Mouse (Mus musculus) heart, postnatal 10 days (tissue): ENCODE results near the gene Tlcd2. TPM values are rescaled to one million over a fixed set of nuclear protein-coding genes. Genes with fewer than 3 reads are reported as not detected.

Source experiments
- DNase-seq, 2 experiments: peaks; one replicate each; pipeline ENCODE4 v3.0.0; 2021
- intact Hi-C: fragments of 180-260 bp; cut with DNase I; formaldehyde crosslinking; loops from one replicate; pipeline ENCODE4 v1.15.1; 2025
- total RNA-seq, 2 experiments: library from RNA; stranded (reverse); gene quantifications; 2 replicates each; pipeline ENCODE4 v1.2.3; 2021

The Tlcd2 gene
- total RNA-seq, 2 experiments from 2014 or later, result 8.1 to 9.3 TPM

- intact Hi-C loops, result loop anchor here (10.0 kb wide), 1 partner anchor 289 kb away; the partner anchor contains the start of gene Ovca2
- no peak for DNase-seq
These were observed 2.1 kb downstream of the Tlcd2 start for GRCm38 (mm10) chr11:75463624-75464023.

- intact Hi-C loops, result loop anchor here (10.0 kb wide), 1 partner anchor 290 kb away; the partner anchor contains the start of gene Ovca2
- DNase-seq, result no peak
These were observed 2.9 kb downstream of the Tlcd2 start for GRCm38 (mm10) chr11:75464417-75464816.

GRCm38 (mm10) chr11:75465051-75465450 lies 3.5 kb downstream of the Tlcd2 start:
- no peak for DNase-seq
- intact Hi-C loops, result loop anchor here (10.0 kb wide), 1 partner anchor 290 kb away; the partner anchor contains the start of gene Ovca2

GRCm38 (mm10) chr11:75466731-75467505 lies 5.4 kb downstream of the Tlcd2 start:
- intact Hi-C loops, result loop anchor here (10.0 kb wide), 1 partner anchor 292 kb away; the partner anchor contains the start of gene Ovca2
- peak in 1 of 2 experiments; percentile 48 for DNase-seq

GRCm38 (mm10) chr11:75467512-75468215 lies 6.1 kb downstream of the Tlcd2 start:
- intact Hi-C loops, result loop anchor here (1.0 to 10.0 kb wide), 3 partner anchors 19 to 293 kb away; partner anchors contain the start of genes Ovca2 and Prpf8
- DNase-seq, result peak; percentile 84 to 90

GRCm38 (mm10) chr11:75468410-75468809 lies 6.9 kb downstream of the Tlcd2 start:
- intact Hi-C loops, result loop anchor here (1.0 to 10.0 kb wide), 3 partner anchors 18 to 294 kb away; partner anchors contain the start of genes Ovca2 and Prpf8
- no peak for DNase-seq

- intact Hi-C loops, result loop anchor here (2.0 to 10.0 kb wide), 2 partner anchors 40 to 294 kb away; partner anchors contain the start of gene Ovca2
- no peak for DNase-seq
These were observed 7.7 kb downstream of the Tlcd2 start for GRCm38 (mm10) chr11:75469261-75469660.

- DNase-seq, result no peak
- intact Hi-C loops, result no loop called here
These were observed 9.2 kb downstream of the Tlcd2 start for GRCm38 (mm10) chr11:75470675-75471074.

GRCm38 (mm10) chr11:75472469-75473081 lies 11.1 kb downstream of the Tlcd2 start:
- no peak for DNase-seq
- intact Hi-C loops, result no loop called here

- DNase-seq, result no peak
- intact Hi-C loops, result no loop called here
These were observed 11.9 kb downstream of the Tlcd2 start for GRCm38 (mm10) chr11:75473376-75473775.

GRCm38 (mm10) chr11:75486192-75486591 lies 24.7 kb downstream of the Tlcd2 start:
- intact Hi-C loops, result loop anchor here (1.0 kb wide), 1 partner anchor 18 kb away; no protein-coding TSS in a partner anchor
- DNase-seq, result no peak

GRCm38 (mm10) chr11:75486601-75487285 lies 25.2 kb downstream of the Tlcd2 start, which contains the start of gene Prpf8:
Gene Prpf8 (plus strand): TSS chr11:75486816.
- DNase-seq, result peak; percentile 99
- intact Hi-C loops, result loop anchor here (1.0 kb wide), 1 partner anchor 18 kb away; no protein-coding TSS in a partner anchor

GRCm38 (mm10) chr11:75487496-75487895 lies 26.0 kb downstream of the Tlcd2 start:
- intact Hi-C loops, result no loop called here
- no peak for DNase-seq

GRCm38 (mm10) chr11:75494296-75495049 lies 33.0 kb downstream of the Tlcd2 start:
- intact Hi-C loops, result no loop called here
- DNase-seq, result no peak

GRCm38 (mm10) chr11:75498126-75498525 lies 36.6 kb downstream of the Tlcd2 start:
- DNase-seq, result peak; percentile 69 to 72
- intact Hi-C loops, result no loop called here

GRCm38 (mm10) chr11:75508162-75508561 lies 46.6 kb downstream of the Tlcd2 start:
- intact Hi-C loops, result loop anchor here (2.0 kb wide), 1 partner anchor 39 kb away; no protein-coding TSS in a partner anchor
- no peak for DNase-seq

- intact Hi-C loops, result loop anchor here (2.0 kb wide), 1 partner anchor 40 kb away; no protein-coding TSS in a partner anchor
- peak in 1 of 2 experiments; percentile 41 for DNase-seq
These were observed 47.4 kb downstream of the Tlcd2 start for GRCm38 (mm10) chr11:75508904-75509303.

- DNase-seq, result peak; percentile 92 to 94
- intact Hi-C loops, result loop anchor here (2.0 to 5.0 kb wide), 2 partner anchors 41 to 108 kb away; no protein-coding TSS in a partner anchor
These were observed 48.5 kb downstream of the Tlcd2 start, which contains the start of gene Rilp for GRCm38 (mm10) chr11:75509741-75510626. Gene Rilp (plus strand): TSS chr11:75510094.
